Mouse (Mus musculus): ENCODE measurements at regions not wholly inside any gene's neighbourhood (a gene's known extent, or its start where the extent isn't known, plus 50 kb on each side); places are given as distances from the start of the nearest gene placed in this dataset.

DNA sequence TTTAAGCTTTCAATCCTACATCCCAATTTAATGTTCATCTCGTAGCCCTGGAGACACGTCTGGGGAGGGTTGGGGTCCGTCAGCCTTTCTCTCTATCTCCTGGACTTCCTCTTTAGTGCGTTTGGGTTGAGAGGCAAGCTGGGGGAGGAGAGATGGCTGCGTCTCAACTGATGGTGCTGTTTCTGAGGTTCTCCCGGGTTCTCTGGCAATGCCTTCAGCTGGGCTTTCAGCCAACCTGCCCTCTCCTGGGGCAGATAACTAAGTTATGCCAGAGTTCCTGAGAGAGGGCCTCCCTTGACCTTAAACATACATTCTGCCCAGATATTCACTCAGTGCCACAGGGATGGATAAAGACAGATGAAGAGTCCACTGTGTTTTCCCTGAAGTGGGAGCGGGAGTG lies 183.3 kb upstream of the Prok2 start:
- TF ChIP-seq CHD2 (IDR thresholded peaks at IDR 0.05; ENCODE audit: low read depth, low read length) (no peak), MAFK (IDR thresholded peaks at IDR 0.05; ENCODE audit: insufficient read depth, low read depth, low read length) (no peak)
